Mouse (Mus musculus): Measurements from ENCODE around the gene Rhod. TPM values are rescaled to one million over a fixed set of nuclear protein-coding genes. Genes with fewer than 3 reads are reported as not detected.

Gene Rhod
- total and polyA plus RNA-seq, 2 experiments from 2014 or later = 16.0 to 35.0 TPM

DNA sequence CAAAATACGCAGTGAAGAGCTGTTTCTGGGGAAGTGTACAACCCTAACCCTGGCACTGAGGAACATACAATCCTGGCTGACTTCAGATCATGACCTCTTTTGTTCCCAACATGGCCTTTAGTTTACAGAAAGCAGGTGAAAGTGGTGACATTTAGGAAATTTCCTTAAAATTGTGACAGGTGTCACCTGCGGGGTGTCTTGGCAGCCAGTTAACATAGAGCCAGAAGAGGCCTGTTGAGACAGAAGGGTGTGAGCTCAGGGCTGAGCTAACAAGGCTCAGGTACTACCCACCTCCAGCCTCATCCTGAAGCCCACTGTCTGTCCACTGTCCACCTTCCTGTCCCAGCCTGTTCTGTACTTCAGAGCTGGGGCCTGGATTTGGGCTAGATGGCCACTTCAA, 40.8 kb upstream of the Rhod start:
- WGBS = 91% methylated on average over 2 of the region's 2 CpGs
- Histone ChIP-seq H3K9ac (replicated peaks; ENCODE audit: low read depth, low read length) (no peak overlapping the region), H3K36me3 (replicated peaks; ENCODE audit: control insufficient read depth, insufficient read depth, low read length) (no peaks in the 10 kb centered on the region), H3K4me1 (ENCODE audit: control insufficient read depth, insufficient read depth) (peaks cover 10% of the 10 kb centered on the region), H3K9me3 (replicated peaks; ENCODE audit: control insufficient read depth, low read length) (no peaks in the 10 kb centered on the region), H3K27me3 (ENCODE audit: control insufficient read depth, insufficient read depth, low read length) (peaks cover 25% of the 10 kb centered on the region), H3K4me2 (ENCODE audit: low read depth, low read length) (no peak overlapping the region), H3K27ac (ENCODE audit: low read depth) (no peak overlapping the region), H3K4me3 (ENCODE audit: low read depth, low read length) (no peak overlapping the region)
- DNase-seq (ENCODE audit: low spot score) (no peak), ATAC-seq (ENCODE audit: insufficient read depth, low read depth) (no peak)
- TF ChIP-seq EP300 (IDR thresholded peaks at IDR 0.05; ENCODE audit: low read depth) (no peak), CTCF (IDR thresholded peaks at IDR 0.05; ENCODE audit: low read depth) (no peak)

DNA sequence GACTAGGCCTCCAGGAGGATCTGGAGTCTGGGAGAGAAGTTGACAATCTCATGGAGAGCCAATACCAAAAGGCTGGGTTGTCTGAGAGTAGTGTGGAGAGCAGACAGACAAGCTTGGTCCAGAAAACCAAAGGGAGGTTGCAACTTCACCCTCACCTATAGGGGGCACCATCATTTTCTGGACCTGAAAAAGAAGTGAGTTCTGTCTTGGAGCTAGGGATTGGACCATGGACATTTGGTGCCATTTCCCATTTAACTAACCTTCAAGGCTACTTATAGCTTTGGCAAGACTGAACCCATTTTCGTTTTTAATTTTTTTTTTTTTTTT, 38.9 kb upstream of the Rhod start:
- peak overlapping the region; percentile 7; the same call in 1 of the 2 replicates for H3K4me3 ChIP-seq (ENCODE audit: low read depth, low read length)
- H3K36me3 ChIP-seq (replicated peaks; ENCODE audit: control insufficient read depth, insufficient read depth, low read length) = no peaks in the 10 kb centered on the region
- peaks cover 10% of the 10 kb centered on the region for H3K4me1 ChIP-seq (ENCODE audit: control insufficient read depth, insufficient read depth)
- no peak for ATAC-seq (ENCODE audit: insufficient read depth, low read depth)
- peak; percentile 43 for DNase-seq (ENCODE audit: low spot score)
- no peaks in the 10 kb centered on the region for H3K9me3 ChIP-seq (replicated peaks; ENCODE audit: control insufficient read depth, low read length)
- TF ChIP-seq EP300 (IDR thresholded peaks at IDR 0.05; ENCODE audit: low read depth) (no peak), CTCF (IDR thresholded peaks at IDR 0.05; ENCODE audit: low read depth) (peak; percentile 30; the same call in 1 of the 2 replicates)
- H3K27ac ChIP-seq (ENCODE audit: low read depth) = no peak overlapping the region
- peak overlapping the region; percentile 46 for H3K4me2 ChIP-seq (ENCODE audit: low read depth, low read length)
- H3K9ac ChIP-seq (replicated peaks; ENCODE audit: low read depth, low read length) = no peak overlapping the region
- 35% methylated on average over 1 of the region's 1 CpGs for WGBS
- H3K27me3 ChIP-seq (ENCODE audit: control insufficient read depth, insufficient read depth, low read length) = peaks cover 32% of the 10 kb centered on the region

DNA sequence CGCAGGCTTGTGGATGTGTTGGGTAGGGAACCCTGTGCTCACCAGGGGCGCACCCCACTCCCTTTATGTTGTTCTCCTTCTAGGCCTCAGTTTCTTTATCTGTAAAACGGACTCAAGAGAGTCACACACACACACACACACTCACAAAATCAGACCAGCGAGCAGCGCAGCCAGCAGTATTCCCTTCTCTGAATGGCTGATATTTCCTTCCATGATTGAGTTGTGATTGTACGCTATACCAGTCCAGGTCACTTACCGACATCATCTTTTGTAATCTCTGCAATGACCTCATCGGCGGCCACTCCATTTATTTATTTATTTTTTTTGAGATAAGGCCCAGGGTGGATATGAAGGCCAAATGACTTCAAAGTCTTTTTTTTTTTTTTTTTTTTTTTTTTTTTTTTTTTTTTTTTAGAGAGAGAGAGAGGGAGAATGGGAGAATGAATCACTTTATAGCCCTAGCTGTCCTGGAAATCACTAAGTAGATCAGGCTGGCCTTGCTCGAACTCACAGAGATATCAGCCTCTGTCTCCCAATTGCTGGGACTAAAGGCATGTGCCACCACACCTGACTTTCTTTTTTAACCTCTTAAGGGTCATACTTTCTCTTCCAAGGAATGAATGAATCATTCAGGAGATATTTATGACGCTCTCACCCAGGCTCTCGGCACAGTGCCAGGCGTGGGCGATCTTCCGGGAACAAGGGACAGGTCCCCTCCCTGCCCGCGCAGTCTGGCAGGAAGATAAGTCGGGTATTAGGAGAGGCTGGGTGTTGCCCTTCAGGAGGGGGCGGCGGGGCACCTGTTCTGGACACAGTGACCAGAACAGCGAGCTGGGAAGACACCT, 38.3 kb upstream of the Rhod start, which contains the start of gene Syt12:
TSS of gene Syt12 (minus strand) at position 103 of the 845 bp plus-strand sequence.
- Histone ChIP-seq H3K9ac (replicated peaks; ENCODE audit: low read depth, low read length) (peak within 1 kb of the TSS; percentile 8; the same call in 1 of the 2 replicates), H3K27me3 (ENCODE audit: control insufficient read depth, insufficient read depth, low read length) (peaks cover 32% of the 10 kb centered on the region), H3K4me1 (ENCODE audit: control insufficient read depth, insufficient read depth) (peaks cover 10% of the 10 kb centered on the region), H3K36me3 (replicated peaks; ENCODE audit: control insufficient read depth, insufficient read depth, low read length) (no peaks in the 10 kb centered on the region), H3K27ac (ENCODE audit: low read depth) (no peak within 1 kb of the TSS), H3K9me3 (replicated peaks; ENCODE audit: control insufficient read depth, low read length) (no peaks in the 10 kb centered on the region), H3K4me3 (ENCODE audit: low read depth, low read length) (peak within 1 kb of the TSS; percentile 50), H3K4me2 (ENCODE audit: low read depth, low read length) (peak within 1 kb of the TSS; percentile 96)
- 7% methylated on average over 21 of the region's 21 CpGs for WGBS
- DNase-seq (ENCODE audit: low spot score) = no peak
- peak; percentile 34; the same call in 1 of the 2 replicates for ATAC-seq (ENCODE audit: insufficient read depth, low read depth)
- TF ChIP-seq EP300 (IDR thresholded peaks at IDR 0.05; ENCODE audit: low read depth) = no peak
- no peak for TF ChIP-seq CTCF (IDR thresholded peaks at IDR 0.05; ENCODE audit: low read depth)

DNA sequence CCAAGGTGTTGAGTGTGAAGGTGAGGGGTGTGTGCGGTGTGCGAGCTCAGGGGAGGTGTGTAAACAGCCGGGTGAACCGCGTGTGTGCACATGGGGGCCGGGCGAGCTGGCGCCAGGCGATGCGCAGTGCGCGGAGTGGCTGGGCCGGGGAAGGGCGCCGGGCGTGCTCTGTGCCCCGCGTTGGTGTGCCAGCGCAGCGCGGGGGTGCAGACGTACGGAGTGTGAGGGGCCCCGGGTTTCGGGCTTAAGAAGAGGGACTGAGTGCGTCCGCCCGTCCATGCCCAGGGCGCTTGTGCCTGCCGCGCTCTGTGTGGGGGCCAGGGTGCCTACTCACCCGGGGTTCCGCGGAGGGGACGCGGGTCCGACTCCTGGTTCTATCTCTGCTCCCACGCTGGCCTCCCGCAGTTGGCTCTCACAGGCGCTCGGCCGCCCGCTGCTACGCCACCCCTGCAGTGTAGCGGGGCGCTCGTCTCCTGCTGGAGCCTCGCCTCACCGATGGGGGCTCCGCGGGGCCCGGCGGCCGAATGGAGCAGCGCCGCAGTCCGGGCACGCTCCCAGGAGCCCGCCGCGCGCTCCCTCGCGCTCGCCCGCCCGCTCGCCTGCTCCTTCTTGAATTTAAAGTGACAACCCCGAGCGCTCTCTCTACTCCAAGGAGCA, 37.5 kb upstream of the Rhod start:
- Histone ChIP-seq H3K27me3 (ENCODE audit: control insufficient read depth, insufficient read depth, low read length) (peaks cover 32% of the 10 kb centered on the region), H3K27ac (ENCODE audit: low read depth) (no peak overlapping the region), H3K9ac (replicated peaks; ENCODE audit: low read depth, low read length) (peak overlapping the region; percentile 8; the same call in 1 of the 2 replicates), H3K4me2 (ENCODE audit: low read depth, low read length) (peak overlapping the region; percentile 96), H3K36me3 (replicated peaks; ENCODE audit: control insufficient read depth, insufficient read depth, low read length) (no peaks in the 10 kb centered on the region), H3K4me3 (ENCODE audit: low read depth, low read length) (peak overlapping the region; percentile 50), H3K4me1 (ENCODE audit: control insufficient read depth, insufficient read depth) (peaks cover 10% of the 10 kb centered on the region), H3K9me3 (replicated peaks; ENCODE audit: control insufficient read depth, low read length) (no peaks in the 10 kb centered on the region)
- no peak for TF ChIP-seq CTCF (IDR thresholded peaks at IDR 0.05; ENCODE audit: low read depth)
- TF ChIP-seq EP300 (IDR thresholded peaks at IDR 0.05; ENCODE audit: low read depth) = no peak
- peak; percentile 49 for ATAC-seq (ENCODE audit: insufficient read depth, low read depth)
- WGBS = 1% methylated on average over 59 of the region's 70 CpGs
- DNase-seq (ENCODE audit: low spot score) = no peak

DNA sequence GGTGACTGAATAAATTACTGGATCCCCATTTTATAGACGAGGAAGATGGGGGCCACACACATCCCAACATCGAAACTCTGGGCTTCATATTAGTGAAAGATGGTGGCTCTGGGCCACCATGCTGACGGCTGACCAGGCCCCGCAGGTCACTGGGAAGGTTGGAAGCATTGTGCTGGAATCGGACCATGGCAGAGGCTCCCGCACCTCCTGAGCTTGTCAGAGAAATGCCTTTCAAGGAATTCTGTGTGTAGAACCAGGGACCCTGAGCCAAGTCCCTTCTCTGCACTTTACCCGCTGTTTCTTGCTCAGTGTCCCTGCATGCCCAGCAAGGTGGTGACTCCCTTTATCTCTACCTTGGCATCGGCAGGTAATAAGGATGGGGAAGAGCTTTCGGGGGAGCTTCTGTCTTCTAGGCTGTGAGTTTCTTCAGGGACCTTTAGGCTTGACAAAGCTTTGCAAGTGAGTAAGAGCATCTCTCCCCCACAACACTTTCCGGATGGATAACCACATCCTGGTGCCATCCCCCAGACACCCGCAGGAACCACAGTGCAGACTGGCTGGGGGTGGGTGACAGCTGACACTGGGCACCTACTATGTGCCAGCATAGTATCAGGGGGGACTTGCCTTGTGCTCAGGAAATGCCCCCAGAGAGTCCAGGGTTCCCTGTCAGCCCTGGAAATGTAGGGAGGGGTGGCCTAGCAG, 36.1 kb upstream of the Rhod start:
- no peak for ATAC-seq (ENCODE audit: insufficient read depth, low read depth)
- no peak overlapping the region for H3K9ac ChIP-seq (replicated peaks; ENCODE audit: low read depth, low read length)
- no peak overlapping the region for H3K27ac ChIP-seq (ENCODE audit: low read depth)

More for the DNA sequence above, 36.1 kb upstream of the Rhod start:
- WGBS = 72% methylated on average over 11 of the region's 11 CpGs
- Histone ChIP-seq H3K4me2 (ENCODE audit: low read depth, low read length) (no peak overlapping the region), H3K27me3 (ENCODE audit: control insufficient read depth, insufficient read depth, low read length) (peaks cover 32% of the 10 kb centered on the region), H3K36me3 (replicated peaks; ENCODE audit: control insufficient read depth, insufficient read depth, low read length) (no peaks in the 10 kb centered on the region), H3K9me3 (replicated peaks; ENCODE audit: control insufficient read depth, low read length) (no peaks in the 10 kb centered on the region), H3K4me3 (ENCODE audit: low read depth, low read length) (no peak overlapping the region), H3K4me1 (ENCODE audit: control insufficient read depth, insufficient read depth) (peaks cover 10% of the 10 kb centered on the region)
- TF ChIP-seq CTCF (IDR thresholded peaks at IDR 0.05; ENCODE audit: low read depth) (no peak), EP300 (IDR thresholded peaks at IDR 0.05; ENCODE audit: low read depth) (no peak)
- DNase-seq (ENCODE audit: low spot score) = no peak

Data from heart, postnatal 0 days (tissue).